Mouse (Mus musculus): ENCODE results near the gene Gsk3a. TPM values are rescaled to one million over a fixed set of nuclear protein-coding genes. Genes with fewer than 3 reads are reported as not detected.
"Not testable (repeated sequence)": the region's sequence is repeated elsewhere in the genome, so short reads cannot be mapped to it uniquely, and the experiment has no call there.

The Gsk3a gene
- polyA plus RNA-seq, 1 experiment from 2014 or later, result 12.0 TPM

DNA sequence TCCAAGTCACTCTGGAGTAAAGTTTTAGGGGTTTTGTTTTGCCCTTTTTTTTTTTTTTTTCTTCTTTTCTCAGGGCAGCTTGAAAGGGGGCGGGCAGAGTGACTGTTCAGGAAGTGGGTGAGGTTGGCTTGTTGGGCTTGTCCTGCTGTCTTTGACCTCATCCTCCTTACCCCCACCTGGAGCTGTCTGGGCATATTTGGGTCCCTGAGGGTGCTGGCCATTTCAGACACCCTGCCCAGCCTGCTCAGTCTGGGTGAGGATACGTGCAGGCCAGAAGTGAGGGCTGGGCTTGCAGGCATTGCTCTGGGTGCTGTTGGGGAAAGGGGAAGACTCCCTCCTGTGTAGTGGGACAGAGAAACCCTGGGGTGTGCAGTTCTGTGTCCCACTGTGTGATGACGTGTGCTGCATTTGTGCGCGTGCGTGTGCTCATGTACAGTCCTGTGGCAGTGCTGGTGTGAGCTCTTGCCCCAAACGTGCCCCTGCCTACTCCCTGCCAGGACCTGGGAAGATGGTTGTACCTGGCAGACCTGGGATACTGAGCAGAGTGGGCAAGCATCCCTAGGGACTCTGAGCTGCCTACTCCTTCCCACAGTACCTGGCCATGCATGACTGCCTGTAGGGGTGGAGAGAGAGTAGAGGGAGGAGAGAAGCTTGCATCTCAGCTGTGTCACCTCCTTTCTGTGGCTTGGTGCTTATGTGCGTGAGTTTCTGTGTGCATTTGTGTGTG lies 32.1 kb upstream of the Gsk3a start:
- peaks cover 33% of the 10 kb centered on the region for H3K36me3 ChIP-seq
- no peaks in the 10 kb centered on the region for H3K27me3 ChIP-seq (ENCODE audit: low read depth, poor library complexity, severe bottlenecking)
- 0 out of 2 replicates have a peak overlapping the region, but pooled peaks have one; percentile 22 for H3K27ac ChIP-seq
- WGBS, result 89% methylated on average over 8 of the region's 8 CpGs
- no peak for DNase-seq (ENCODE audit: low spot score)
- H3K4me1 ChIP-seq, result peaks cover 46% of the 10 kb centered on the region
- no peaks in the 10 kb centered on the region for H3K9me3 ChIP-seq (replicated peaks)
- H3K4me3 ChIP-seq, result peak overlapping the region; percentile 71; the same call in 1 of the 2 replicates

DNA sequence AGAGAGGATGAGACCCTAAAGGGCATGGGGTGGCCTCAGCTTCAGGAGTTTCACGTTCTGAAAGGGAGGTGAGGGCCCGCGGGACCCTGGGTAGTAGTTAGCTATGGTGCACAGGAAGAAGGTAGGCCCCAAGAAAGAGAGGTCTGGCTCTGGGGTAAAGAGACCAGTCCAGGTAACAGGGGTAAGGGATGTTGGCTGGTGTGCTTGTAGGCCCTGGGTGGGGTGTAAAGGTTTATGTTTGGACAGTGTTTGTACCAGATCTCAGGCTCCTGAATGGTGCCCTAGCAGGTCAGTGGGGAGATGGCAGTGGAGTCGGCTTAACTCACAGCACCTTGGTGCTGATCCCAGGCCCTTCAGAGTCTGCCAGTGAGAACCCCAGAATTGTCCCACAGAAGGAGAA lies 31.4 kb upstream of the Gsk3a start:
- Histone ChIP-seq H3K4me1 (peaks cover 50% of the 10 kb centered on the region), H3K27me3 (ENCODE audit: low read depth, poor library complexity, severe bottlenecking) (no peaks in the 10 kb centered on the region), H3K27ac (peak overlapping the region; percentile 98; the same call in 1 of the 2 replicates), H3K36me3 (peaks cover 33% of the 10 kb centered on the region), H3K9me3 (replicated peaks) (no peaks in the 10 kb centered on the region), H3K4me3 (peak overlapping the region; percentile 71)
- 47% methylated on average over 4 of the region's 4 CpGs for WGBS
- DNase-seq (ENCODE audit: low spot score), result no peak

DNA sequence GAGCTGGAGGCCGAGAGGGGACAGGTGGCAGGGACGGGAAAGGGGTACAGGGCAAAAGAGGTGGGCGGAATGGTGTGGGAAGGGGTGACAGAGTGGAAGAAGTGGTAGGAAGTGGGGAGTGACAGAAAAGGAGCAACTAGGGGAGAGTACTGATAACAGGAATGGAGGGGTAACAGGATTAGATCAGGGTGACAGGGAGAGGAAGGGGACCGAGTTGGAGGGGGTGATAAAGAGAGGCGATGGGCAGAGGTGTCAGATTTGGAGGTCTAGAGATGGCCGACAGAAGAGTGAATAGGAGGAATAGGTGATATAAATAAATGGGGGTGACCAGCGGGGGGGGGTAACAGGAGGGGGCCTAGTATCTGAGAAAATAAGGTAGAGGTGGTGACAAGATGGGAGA lies 30.9 kb upstream of the Gsk3a start:
- Histone ChIP-seq H3K4me3 (peak overlapping the region; percentile 71), H3K27ac (peak overlapping the region; percentile 98), H3K27me3 (ENCODE audit: low read depth, poor library complexity, severe bottlenecking) (no peaks in the 10 kb centered on the region), H3K9me3 (replicated peaks) (no peaks in the 10 kb centered on the region), H3K4me1 (peaks cover 54% of the 10 kb centered on the region), H3K36me3 (peaks cover 31% of the 10 kb centered on the region)
- 4% methylated on average over 7 of the region's 7 CpGs for WGBS
- DNase-seq (ENCODE audit: low spot score), result no peak

DNA sequence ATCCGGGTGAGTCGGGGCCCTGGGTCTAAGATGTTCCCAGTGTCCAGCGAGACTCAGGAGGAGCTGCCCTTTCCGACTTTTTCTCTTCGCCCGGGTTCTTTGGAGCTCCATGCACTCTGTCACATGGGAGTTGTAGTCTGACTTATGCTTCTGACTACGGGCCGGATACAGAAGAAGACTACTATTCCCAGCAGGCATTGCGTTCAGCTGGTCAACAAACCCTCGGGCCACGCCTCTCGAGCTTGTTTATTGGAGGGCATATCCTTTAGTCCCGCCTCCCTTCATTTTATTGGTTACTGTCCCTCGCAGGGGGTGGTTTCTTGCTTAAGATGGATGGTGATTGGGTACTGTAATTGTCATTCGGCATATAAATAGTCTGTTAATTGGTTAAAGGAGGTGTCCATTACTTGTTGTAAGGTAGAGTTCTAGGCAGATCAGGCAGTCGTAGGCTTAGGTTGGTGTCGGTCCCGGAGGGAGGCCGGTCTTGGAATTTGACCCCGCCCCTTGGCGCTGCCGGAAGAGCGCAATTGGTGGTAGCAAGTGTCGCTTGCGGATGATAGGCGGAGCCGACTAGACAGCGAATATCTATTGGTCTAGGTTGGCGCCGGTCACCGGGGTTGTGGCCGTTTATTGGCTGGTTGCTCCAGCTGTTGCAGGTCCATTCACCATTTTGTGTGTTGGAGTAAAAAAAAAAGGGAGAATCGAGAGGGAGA lies 30.3 kb upstream of the Gsk3a start:
- under 1% methylated on average over 33 of the region's 33 CpGs for WGBS
- H3K4me3 ChIP-seq, result peak overlapping the region; percentile 71
- H3K36me3 ChIP-seq, result peaks cover 24% of the 10 kb centered on the region
- H3K27me3 ChIP-seq (ENCODE audit: low read depth, poor library complexity, severe bottlenecking), result no peaks in the 10 kb centered on the region
- H3K27ac ChIP-seq, result peak overlapping the region; percentile 98
- peaks cover 48% of the 10 kb centered on the region for H3K4me1 ChIP-seq
- H3K9me3 ChIP-seq (replicated peaks), result no peaks in the 10 kb centered on the region
- DNase-seq (ENCODE audit: low spot score), result peak; percentile 96

DNA sequence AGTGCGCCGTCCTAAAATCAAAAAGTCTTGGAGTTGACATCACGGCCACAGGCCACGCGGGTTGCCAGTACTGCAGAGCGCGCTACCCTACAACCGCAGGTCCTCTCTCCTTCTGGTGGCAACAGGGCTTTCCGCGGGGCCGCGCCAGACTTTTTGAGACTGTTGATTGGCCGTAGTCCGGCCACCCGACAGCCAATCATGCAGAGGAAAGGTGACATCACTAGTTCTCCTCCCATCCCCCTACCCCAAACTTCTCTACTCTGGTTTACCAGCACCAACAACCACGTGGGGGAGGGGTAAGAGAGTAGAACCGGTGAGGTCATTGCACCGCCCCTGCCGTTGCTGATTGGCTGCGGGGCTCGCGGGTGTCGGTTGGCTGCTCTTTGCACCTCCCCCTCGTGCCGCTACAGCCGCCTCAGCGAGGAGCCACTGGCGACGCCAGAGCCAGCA lies 29.7 kb upstream of the Gsk3a start, which contains the start of gene Cic:
Gene Cic, plus strand, starts transcription at position 404 of the 450 bp plus-strand sequence.
- H3K36me3 ChIP-seq, result peaks cover 19% of the 10 kb centered on the region
- DNase-seq (ENCODE audit: low spot score), result peak; percentile 97
- peaks cover 43% of the 10 kb centered on the region for H3K4me1 ChIP-seq
- H3K27me3 ChIP-seq (ENCODE audit: low read depth, poor library complexity, severe bottlenecking), result no peaks in the 10 kb centered on the region
- peak within 1 kb of the TSS; percentile 98 for H3K27ac ChIP-seq
- H3K9me3 ChIP-seq (replicated peaks), result no peaks in the 10 kb centered on the region
- peak within 1 kb of the TSS; percentile 71 for H3K4me3 ChIP-seq
- under 1% methylated on average over 29 of the region's 29 CpGs for WGBS

DNA sequence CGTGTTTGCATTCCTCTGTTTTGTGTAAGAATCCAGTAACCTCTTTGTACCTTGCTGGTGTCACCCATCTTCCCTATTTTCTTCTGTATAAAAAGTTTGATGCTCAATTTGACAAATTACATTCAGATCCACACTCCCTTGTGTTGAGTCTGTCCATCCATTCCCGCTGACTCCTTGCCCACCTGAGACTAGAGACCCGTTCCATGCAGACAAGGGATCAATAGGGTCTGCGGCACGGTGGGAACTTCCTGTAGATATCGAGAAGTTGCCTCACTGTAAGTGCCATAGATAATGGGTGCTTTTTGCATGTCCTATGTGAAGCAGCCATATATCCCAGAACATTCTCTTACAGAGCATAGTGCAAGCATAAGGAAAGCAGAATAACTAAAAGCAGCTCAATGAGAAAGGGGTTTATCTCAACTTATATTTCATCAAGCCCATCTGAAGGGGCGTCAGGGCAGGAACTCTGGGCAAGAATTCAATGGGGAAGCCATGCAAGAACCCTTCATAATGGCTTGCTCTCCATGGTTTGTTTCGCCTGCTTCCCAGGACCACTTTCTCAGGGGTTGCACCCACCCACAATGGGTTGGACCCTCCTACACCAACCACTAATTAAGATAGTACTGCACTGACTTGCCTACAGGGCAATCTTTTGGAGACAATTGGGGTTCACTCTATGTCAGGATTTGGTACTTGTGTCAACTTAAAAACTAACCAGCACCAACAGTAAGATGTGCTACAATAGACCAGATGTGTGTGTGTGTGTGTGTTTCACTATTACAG lies 28.7 kb upstream of the Gsk3a start:
- H3K4me3 ChIP-seq, result peak overlapping the region; percentile 71
- H3K27me3 ChIP-seq (ENCODE audit: low read depth, poor library complexity, severe bottlenecking), result no peaks in the 10 kb centered on the region
- DNase-seq (ENCODE audit: low spot score), result no peak
- peaks cover 9% of the 10 kb centered on the region for H3K36me3 ChIP-seq
- WGBS, result 89% methylated on average over 8 of the region's 8 CpGs
- peak overlapping the region; percentile 98; the same call in 1 of the 2 replicates for H3K27ac ChIP-seq
- no peaks in the 10 kb centered on the region for H3K9me3 ChIP-seq (replicated peaks)
- H3K4me1 ChIP-seq, result peaks cover 43% of the 10 kb centered on the region

DNA sequence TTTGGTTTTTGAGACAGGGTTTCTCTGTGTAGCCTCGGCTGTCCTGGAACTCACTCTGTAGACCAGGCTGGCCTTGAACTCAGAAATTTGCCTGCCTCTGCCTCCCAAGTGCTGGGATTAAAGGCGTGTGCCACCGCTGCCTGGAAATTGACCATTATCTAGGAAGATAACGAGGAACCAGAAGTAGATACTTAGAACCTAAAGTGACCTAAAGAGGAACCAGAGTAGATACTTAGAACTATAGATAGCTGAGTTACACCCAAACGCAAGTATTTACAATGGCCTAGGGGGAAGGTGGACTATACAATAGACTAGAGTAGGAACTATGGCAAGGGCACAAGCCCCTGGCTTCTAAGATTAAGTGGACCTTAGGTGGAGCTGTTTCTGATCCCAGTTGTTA lies 28.1 kb upstream of the Gsk3a start:
- not testable (repeated sequence) for H3K36me3 ChIP-seq; H3K9me3 ChIP-seq (replicated peaks); DNase-seq (ENCODE audit: low spot score); H3K27ac ChIP-seq; H3K4me3 ChIP-seq; H3K27me3 ChIP-seq (ENCODE audit: low read depth, poor library complexity, severe bottlenecking)
- WGBS, result 90% methylated on average over 5 of the region's 5 CpGs
- H3K4me1 ChIP-seq, result peaks cover 42% of the 10 kb centered on the region

DNA sequence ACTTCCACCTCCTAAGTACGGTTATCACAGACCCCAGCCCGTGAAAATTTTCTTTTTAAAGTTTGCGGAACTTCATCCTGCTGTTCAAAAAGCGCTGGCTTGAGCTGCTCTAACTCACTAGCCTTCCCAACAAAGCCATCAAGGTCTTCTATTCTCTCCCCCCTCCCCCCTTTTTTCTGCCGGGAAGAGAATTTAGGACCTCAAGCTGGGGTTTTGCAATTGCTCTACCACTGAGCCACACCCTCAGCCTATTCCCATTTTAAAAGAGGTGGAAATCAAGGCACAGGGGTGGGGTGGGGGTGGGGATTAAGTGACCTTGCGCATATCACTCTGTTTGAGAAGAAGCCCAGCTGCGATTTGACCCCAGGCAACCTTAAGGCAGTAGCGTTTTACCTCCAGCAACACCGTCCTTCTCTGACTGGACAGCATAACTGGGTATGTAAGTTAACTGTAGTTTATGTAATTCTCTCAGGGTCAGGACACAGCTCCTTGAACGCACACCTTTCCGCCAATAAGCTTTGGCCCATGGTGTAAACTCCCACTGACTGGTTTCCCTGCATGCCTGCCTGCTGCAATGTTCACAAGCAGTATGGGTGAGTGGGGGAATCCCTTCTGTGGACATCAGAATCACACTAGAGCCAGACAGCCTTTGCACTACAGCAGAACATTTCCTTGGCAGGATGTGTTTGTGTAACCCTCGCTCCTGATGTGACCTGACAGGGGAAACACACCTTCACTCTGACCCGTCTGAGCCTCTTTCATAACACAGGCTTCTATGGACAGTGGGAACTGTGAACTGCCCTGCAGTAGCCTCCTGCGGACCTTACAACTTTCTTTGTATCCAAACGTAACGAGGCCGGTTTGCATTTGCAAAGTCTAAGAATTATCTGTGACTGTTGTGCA lies 26.6 kb upstream of the Gsk3a start:
- WGBS, result 28% methylated on average over 17 of the region's 17 CpGs

DNA sequence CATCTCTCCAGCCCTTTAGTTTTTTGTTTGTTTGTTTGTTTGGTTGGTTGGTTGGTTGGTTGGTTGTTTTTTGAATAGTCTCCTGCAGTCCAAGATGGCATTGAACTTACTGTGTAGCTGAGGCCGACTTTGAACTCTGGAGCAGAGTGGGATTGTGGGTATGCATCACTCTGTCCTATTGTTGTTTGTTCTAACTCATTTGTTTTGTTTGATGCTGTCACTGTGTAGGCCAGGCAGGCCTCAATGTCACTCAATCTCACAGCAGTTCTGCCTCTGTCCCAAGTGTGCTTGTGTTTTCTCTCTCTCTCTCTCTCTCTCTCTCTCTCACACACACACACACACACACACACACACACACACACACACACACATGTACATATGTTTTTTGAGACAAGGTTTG lies 24.2 kb upstream of the Gsk3a start:
- no peak for DNase-seq (ENCODE audit: low spot score)

More for the DNA sequence above, 26.6 kb upstream of the Gsk3a start:
- peaks cover 28% of the 10 kb centered on the region for H3K4me1 ChIP-seq
- no peak overlapping the region for H3K4me3 ChIP-seq
- 0 out of 2 replicates have a peak overlapping the region, but pooled peaks have one; percentile 12 for H3K27ac ChIP-seq
- H3K36me3 ChIP-seq, result no peaks in the 10 kb centered on the region
- DNase-seq (ENCODE audit: low spot score), result no peak
- no peaks in the 10 kb centered on the region for H3K27me3 ChIP-seq (ENCODE audit: low read depth, poor library complexity, severe bottlenecking)
- H3K9me3 ChIP-seq (replicated peaks), result no peaks in the 10 kb centered on the region

DNA sequence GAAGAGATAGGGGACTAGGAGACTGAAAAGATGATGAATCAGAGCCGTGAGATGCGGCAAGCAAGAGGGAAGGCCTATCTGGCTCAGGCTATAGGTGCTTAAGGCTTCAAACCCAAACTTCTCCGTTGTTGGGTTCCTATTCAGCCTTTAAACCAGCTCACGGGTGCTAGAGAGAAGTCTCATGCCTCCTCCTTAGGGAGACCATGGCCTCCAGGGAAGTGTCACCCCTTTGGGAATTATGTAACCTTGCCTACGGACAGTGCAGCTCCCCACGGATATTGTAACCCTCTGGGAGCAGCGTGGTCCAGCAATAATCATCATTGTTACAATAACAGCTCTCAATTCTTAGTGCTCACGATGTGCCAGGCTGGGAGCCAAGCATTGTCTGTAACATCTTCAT lies 14.2 kb upstream of the Gsk3a start:
- H3K36me3 ChIP-seq, result peaks cover 18% of the 10 kb centered on the region
- H3K27me3 ChIP-seq (ENCODE audit: low read depth, poor library complexity, severe bottlenecking), result no peaks in the 10 kb centered on the region
- H3K9me3 ChIP-seq (replicated peaks), result no peaks in the 10 kb centered on the region
- peak overlapping the region; percentile 99 for H3K4me3 ChIP-seq
- peaks cover 37% of the 10 kb centered on the region for H3K4me1 ChIP-seq
- no peak for DNase-seq (ENCODE audit: low spot score)
- 16% methylated on average over 8 of the region's 8 CpGs for WGBS
- H3K27ac ChIP-seq, result peak overlapping the region; percentile 97

More for the DNA sequence above, 24.2 kb upstream of the Gsk3a start:
- Histone ChIP-seq H3K9me3 (replicated peaks) (no peaks in the 10 kb centered on the region), H3K27me3 (ENCODE audit: low read depth, poor library complexity, severe bottlenecking) (no peaks in the 10 kb centered on the region), H3K27ac (no peak overlapping the region), H3K4me1 (peaks cover 15% of the 10 kb centered on the region), H3K4me3 (no peak overlapping the region), H3K36me3 (no peaks in the 10 kb centered on the region)
- 88% methylated on average over 1 of the region's 1 CpGs for WGBS

DNA sequence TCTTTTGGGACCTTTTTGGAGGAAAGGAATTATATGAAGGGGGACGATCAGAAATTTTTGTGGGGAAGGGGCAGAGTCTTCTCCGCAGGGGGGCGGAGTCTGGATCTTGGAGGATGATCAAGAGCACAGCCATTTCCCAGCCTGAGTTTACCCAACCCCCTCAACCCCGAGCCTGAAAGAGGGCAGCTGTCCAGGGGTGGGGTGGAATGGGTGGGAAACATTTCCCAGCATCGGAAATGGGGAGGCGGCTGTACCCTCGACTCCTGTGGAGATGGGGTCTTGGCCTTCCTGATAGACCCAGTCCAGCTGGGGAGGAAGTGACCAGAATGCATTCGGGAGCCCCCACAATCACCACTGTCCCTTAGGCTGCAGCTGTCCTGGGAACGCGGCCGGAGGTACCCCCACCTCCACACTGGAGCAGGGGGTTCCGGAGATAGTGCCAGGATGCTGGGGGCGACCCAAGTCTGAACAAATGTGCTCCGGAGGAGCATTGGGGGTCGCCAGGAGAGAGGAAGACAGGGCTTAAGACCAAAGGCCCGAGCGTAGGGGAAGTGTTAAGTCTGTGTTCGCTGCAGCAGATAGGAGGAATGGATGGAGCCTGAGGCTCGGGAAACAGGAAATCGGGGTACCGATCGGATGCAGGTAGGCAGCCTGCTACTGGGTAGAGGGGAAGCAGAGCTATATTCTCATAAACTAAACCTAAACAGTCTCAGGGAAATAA lies 13.6 kb upstream of the Gsk3a start:
- 2% methylated on average over 22 of the region's 22 CpGs for WGBS
- peak overlapping the region; percentile 97 for H3K27ac ChIP-seq
- H3K36me3 ChIP-seq, result peaks cover 24% of the 10 kb centered on the region
- DNase-seq (ENCODE audit: low spot score), result no peak
- H3K4me1 ChIP-seq, result peaks cover 43% of the 10 kb centered on the region
- peak overlapping the region; percentile 99 for H3K4me3 ChIP-seq
- H3K27me3 ChIP-seq (ENCODE audit: low read depth, poor library complexity, severe bottlenecking), result no peaks in the 10 kb centered on the region
- no peaks in the 10 kb centered on the region for H3K9me3 ChIP-seq (replicated peaks)
